Mouse (Mus musculus) embryonic stem cell, embryonic (primary cell): ENCODE measurements around the gene H3f3b.

Source experiments
- CTCF ChIA-PET, 4 experiments: fragments of 300-600 bp in 2 of 4; fragments of 350-600 bp in 2 of 4; sonication (Branson Sonifier 250); formaldehyde crosslinking; loops; one replicate each; lab custom pipeline; 2022; ENCODE audit warnings: inconsistent platforms in 2 of 4; lab: Charles Lee
- POLR2A ChIA-PET, 4 experiments: fragments of 300-600 bp in 2 of 4; fragments of 350-600 bp in 2 of 4; sonication (Branson Sonifier 250); formaldehyde crosslinking; loops; one replicate each; lab custom pipeline; 2022; ENCODE audit warnings: antibody characterized with exemption in 4 of 4, inconsistent platforms in 1 of 4; lab: Charles Lee

Gene H3f3b

GRCm38 (mm10) chr11:116030898-116031845 is 3.4 kb upstream of the H3f3b start:
- CTCF ChIA-PET: interaction anchor here in 1 of 4 experiments (0.6 to 1.4 kb wide), 3 partner anchors 11 to 457 kb away, joined by 3 to 9 read pairs (median 4); no protein-coding TSS in a partner anchor
- POLR2A ChIA-PET: interaction anchor here (0.5 to 6.0 kb wide), 55 partner anchors 8 to 1305 kb away, joined by 3 to 71 read pairs (median 4); partner anchors contain the start of genes Mrpl38 (in 3 of the 4), Galk1 (in 2 of the 4), Itgb4 (in 2 of the 4) and Smim5 (in 1 of the 4)

GRCm38 (mm10) chr11:116030088-116030897 is 2.5 kb upstream of the H3f3b start, which contains the start of gene Unk:
Gene Unk (plus strand): TSS chr11:116030322.
- ChIA-PET CTCF (interaction anchor here in 2 of 4 experiments (0.6 to 1.4 kb wide), 3 partner anchors 17 to 458 kb away, joined by 3 to 4 read pairs (median 3); no protein-coding TSS in a partner anchor), POLR2A (interaction anchor here (0.5 to 6.0 kb wide), 55 partner anchors 8 to 911 kb away, joined by 3 to 71 read pairs (median 4); partner anchors contain the start of genes Galk1 (in 3 of the 4), Mrpl38 (in 3 of the 4), Fbf1 (in 1 of the 4) and Itgb4 (in 1 of the 4))

- ChIA-PET POLR2A (interaction anchor here in 2 of 4 experiments (0.8 to 6.0 kb wide), 19 partner anchors 9 to 210 kb away, joined by 3 to 71 read pairs (median 6); partner anchors contain the start of genes Galk1 (in 2 of the 2), Mrpl38 (in 2 of the 2), Fbf1 (in 1 of the 2) and Recql5 (in 1 of the 2)), CTCF (interaction anchor here in 1 of 4 experiments (0.7 kb wide), 1 partner anchor 298 kb away, joined by 3 read pairs; no protein-coding TSS in a partner anchor)
Measured at GRCm38 (mm10) chr11:116029086-116029865, 1.5 kb upstream of the H3f3b start.

GRCm38 (mm10) chr11:116028177-116028865 is 559 bp upstream of the H3f3b start:
- ChIA-PET POLR2A (interaction anchor here (0.6 to 6.0 kb wide), 30 partner anchors 8 to 1509 kb away, joined by 3 to 71 read pairs (median 4); partner anchors contain the start of genes Galk1 (in 1 of the 4), Mrpl38 (in 1 of the 4), Recql5 (in 1 of the 4) and Sap30bp (in 1 of the 4)), CTCF (interaction anchor here (0.5 to 0.6 kb wide), 6 partner anchors 14 to 730 kb away, joined by 3 to 6 read pairs (median 3); no protein-coding TSS in a partner anchor)

GRCm38 (mm10) chr11:116025056-116025845 is 2.5 kb downstream of the H3f3b start:
- CTCF ChIA-PET: interaction anchor here in 2 of 4 experiments (0.6 to 1.8 kb wide), 18 partner anchors 13 to 1483 kb away, joined by 3 to 13 read pairs (median 4); partner anchors contain the start of genes Galk1 (in 1 of the 2), Itgb4 (in 1 of the 2), Mrpl38 (in 1 of the 2) and Slc25a19 (in 1 of the 2)

GRCm38 (mm10) chr11:116024356-116024808 is 3.4 kb downstream of the H3f3b start:
- ChIA-PET POLR2A (interaction anchor here (0.5 to 10.7 kb wide), 374 partner anchors 8 to 1702 kb away, joined by 3 to 392 read pairs (median 5); partner anchors contain the start of genes Galk1 (in 4 of the 4), Itgb4 (in 3 of the 4), Jpt1 (in 3 of the 4) and Mrpl38 (in 3 of the 4)), CTCF (interaction anchor here in 2 of 4 experiments (0.6 to 1.8 kb wide), 18 partner anchors 12 to 1482 kb away, joined by 3 to 13 read pairs (median 4); partner anchors contain the start of genes Galk1 (in 1 of the 2), Itgb4 (in 1 of the 2), Mrpl38 (in 1 of the 2) and Slc25a19 (in 1 of the 2))

More at GRCm38 (mm10) chr11:116025056-116025845, 2.5 kb downstream of the H3f3b start:
- POLR2A ChIA-PET: interaction anchor here (0.5 to 10.7 kb wide), 371 partner anchors 8 to 1703 kb away, joined by 3 to 392 read pairs (median 5); partner anchors contain the start of genes Galk1 (in 4 of the 4), Itgb4 (in 3 of the 4), Jpt1 (in 3 of the 4) and Mrpl38 (in 3 of the 4)

GRCm38 (mm10) chr11:116023771-116024355 is 3.9 kb downstream of the H3f3b start:
- ChIA-PET CTCF (interaction anchor here in 1 of 4 experiments (0.8 to 1.8 kb wide), 10 partner anchors 12 to 392 kb away, joined by 3 to 13 read pairs (median 4); partner anchors contain the start of genes Galk1 and Mrpl38), POLR2A (interaction anchor here (0.5 to 10.7 kb wide), 217 partner anchors 9 to 1459 kb away, joined by 3 to 392 read pairs (median 7); partner anchors contain the start of genes Galk1 (in 4 of the 4), Itgb4 (in 3 of the 4), Mrpl38 (in 3 of the 4) and Recql5 (in 3 of the 4))

GRCm38 (mm10) chr11:116023074-116023770 is 4.5 kb downstream of the H3f3b start:
- CTCF ChIA-PET: interaction anchor here in 2 of 4 experiments (0.6 to 1.8 kb wide), 2 partner anchors 35 to 385 kb away, joined by 3 read pairs; no protein-coding TSS in a partner anchor
- POLR2A ChIA-PET: interaction anchor here (0.5 to 10.7 kb wide), 64 partner anchors 8 to 459 kb away, joined by 3 to 392 read pairs (median 14); partner anchors contain the start of genes Galk1 (in 4 of the 4), Recql5 (in 3 of the 4), Sap30bp (in 3 of the 4) and Grb2 (in 2 of the 4)

- POLR2A ChIA-PET: interaction anchor here (0.7 to 10.7 kb wide), 35 partner anchors 8 to 394 kb away, joined by 3 to 392 read pairs (median 4); partner anchors contain the start of genes Galk1 (in 3 of the 4), Unk (in 3 of the 4), Recql5 (in 2 of the 4) and Sap30bp (in 2 of the 4)
- CTCF ChIA-PET: interaction anchor here in 1 of 4 experiments (0.5 kb wide), 1 partner anchor 424 kb away, joined by 3 read pairs; no protein-coding TSS in a partner anchor
Measured at GRCm38 (mm10) chr11:116022256-116022780, 5.4 kb downstream of the H3f3b start.

- CTCF ChIA-PET: interaction anchor here (0.5 to 1.9 kb wide), 10 partner anchors 10 to 425 kb away, joined by 3 to 11 read pairs (median 5); partner anchors contain the start of gene Itgb4 (in 1 of the 4)
- POLR2A ChIA-PET: interaction anchor here (0.6 to 10.7 kb wide), 67 partner anchors 9 to 1749 kb away, joined by 3 to 392 read pairs (median 4); partner anchors contain the start of genes Galk1 (in 4 of the 4), Recql5 (in 3 of the 4), Sap30bp (in 3 of the 4) and Unk (in 3 of the 4)
Measured at GRCm38 (mm10) chr11:116021328-116022220, 6.2 kb downstream of the H3f3b start.

GRCm38 (mm10) chr11:116020519-116020922 is 7.2 kb downstream of the H3f3b start:
- CTCF ChIA-PET: interaction anchor here (0.6 to 2.3 kb wide), 28 partner anchors 9 to 483 kb away, joined by 3 to 11 read pairs (median 3); partner anchors contain the start of gene Itgb4 (in 1 of the 4)
- POLR2A ChIA-PET: interaction anchor here (0.6 to 10.7 kb wide), 73 partner anchors 8 to 1750 kb away, joined by 3 to 392 read pairs (median 3); partner anchors contain the start of genes Galk1 (in 4 of the 4), Unk (in 3 of the 4), Recql5 (in 2 of the 4) and Sap30bp (in 2 of the 4)
